Mouse (Mus musculus): ENCODE results near the gene 1700123O20Rik.

Gene 1700123O20Rik

GRCm38 (mm10) chr14:54714617-54715081, 28.6 kb downstream of the 1700123O20Rik start:
- in situ Hi-C loops (cut with MboI; ENCODE audit: unreplicated experiment in 2 of 2), result loop anchor here (5.0 to 25.0 kb wide), 6 partner anchors 68 to 652 kb away; partner anchors contain the start of genes Ngdn (in 1 of the 2), Slc7a8 (in 1 of the 2), Thtpa (in 1 of the 2) and Zfhx2 (in 1 of the 2)

GRCm38 (mm10) chr14:54715402-54715801, 29.4 kb downstream of the 1700123O20Rik start:
- in situ Hi-C loops (cut with MboI; ENCODE audit: unreplicated experiment in 2 of 2), result loop anchor here (5.0 to 25.0 kb wide), 6 partner anchors 67 to 653 kb away; partner anchors contain the start of genes Ngdn (in 1 of the 2), Slc7a8 (in 1 of the 2), Thtpa (in 1 of the 2) and Zfhx2 (in 1 of the 2)

- in situ Hi-C loops (cut with MboI; ENCODE audit: unreplicated experiment in 2 of 2), result loop anchor here in 1 of 2 experiments (25.0 kb wide), 1 partner anchor 658 kb away; no protein-coding TSS in a partner anchor
Measured at GRCm38 (mm10) chr14:54720041-54720440, 34.0 kb downstream of the 1700123O20Rik start.

DNA sequence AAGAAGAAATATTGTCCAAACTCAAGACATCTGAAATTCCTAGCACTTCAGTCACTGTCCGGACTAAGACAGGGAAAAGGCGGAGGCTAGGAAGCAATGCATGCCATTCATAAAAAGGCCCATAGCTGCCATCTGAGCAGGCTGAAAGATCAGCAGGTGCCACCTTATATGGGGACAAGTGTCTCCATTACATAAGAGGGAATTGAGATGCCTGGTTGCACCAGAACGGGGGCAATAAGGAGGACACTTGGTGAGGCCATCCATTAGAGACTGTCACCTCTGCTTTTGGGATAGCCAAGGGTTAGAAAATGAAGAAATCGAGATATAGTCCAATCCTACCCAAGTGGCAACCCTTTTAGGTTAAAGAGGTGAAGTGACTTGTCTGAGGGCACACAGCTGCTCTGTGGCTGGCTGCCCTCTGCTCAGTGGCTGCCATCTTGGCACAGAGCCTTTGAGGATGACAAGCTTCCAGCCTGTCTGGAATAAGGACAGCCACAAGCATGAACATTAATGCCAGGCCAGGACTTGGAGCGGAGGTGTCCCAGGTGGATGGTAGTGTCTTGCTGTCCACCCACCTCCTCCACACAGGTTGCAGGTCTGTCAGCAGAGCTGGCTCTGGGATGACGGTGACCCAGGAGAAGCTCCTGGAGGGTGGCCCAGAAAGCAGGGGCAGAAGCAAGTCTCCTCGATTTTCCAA, 34.8 kb downstream of the 1700123O20Rik start:
- in situ Hi-C loops (cut with MboI; ENCODE audit: unreplicated experiment in 2 of 2), result loop anchor here in 1 of 2 experiments (25.0 kb wide), 1 partner anchor 659 kb away; no protein-coding TSS in a partner anchor

GRCm38 (mm10) chr14:54721711-54722110, 35.7 kb downstream of the 1700123O20Rik start:
- in situ Hi-C loops (cut with MboI; ENCODE audit: unreplicated experiment in 2 of 2), result loop anchor here in 1 of 2 experiments (25.0 kb wide), 1 partner anchor 659 kb away; no protein-coding TSS in a partner anchor

DNA sequence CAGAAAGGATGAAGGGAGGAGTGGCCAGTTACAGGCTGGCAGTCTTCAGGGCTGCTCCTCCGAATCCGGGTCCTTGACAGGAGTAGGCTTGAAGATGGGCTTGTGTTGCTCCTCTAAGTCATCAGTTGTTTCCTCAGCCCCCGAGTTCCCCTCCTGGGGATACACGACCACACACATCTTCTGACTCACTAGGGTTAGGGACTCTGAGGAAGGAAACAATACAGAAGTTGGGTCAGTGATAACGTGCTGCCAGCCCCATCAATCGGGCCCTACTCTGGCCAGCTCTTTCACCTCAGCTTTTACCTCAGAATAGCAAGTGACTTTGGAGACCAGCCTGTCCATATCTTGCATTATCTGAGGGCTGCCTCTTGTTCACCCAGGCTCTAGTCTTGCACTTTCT, 38.0 kb downstream of the 1700123O20Rik start:
- in situ Hi-C loops (cut with MboI; ENCODE audit: unreplicated experiment in 2 of 2), result loop anchor here in 1 of 2 experiments (25.0 kb wide), 1 partner anchor 662 kb away; no protein-coding TSS in a partner anchor

DNA sequence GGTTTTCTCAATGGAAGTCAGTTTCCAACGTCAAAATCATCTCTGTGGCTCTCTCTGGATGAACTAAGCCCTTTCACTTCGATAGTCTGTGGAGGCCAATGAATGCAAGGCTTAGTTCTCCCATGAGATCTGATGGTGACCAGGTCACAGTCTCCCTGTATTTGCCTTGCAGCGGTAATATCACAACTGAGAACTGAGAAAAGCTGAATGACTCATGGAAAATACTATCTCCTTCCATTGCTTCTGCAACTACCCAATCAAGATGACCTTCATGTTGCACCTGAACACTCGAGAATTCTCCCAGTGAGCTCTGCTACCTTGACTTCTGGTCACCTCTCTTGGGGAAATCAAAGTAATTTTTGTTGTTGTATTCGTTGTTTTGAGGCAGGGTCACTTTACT, 41.5 kb downstream of the 1700123O20Rik start:
- in situ Hi-C loops (cut with MboI; ENCODE audit: unreplicated experiment in 2 of 2), result no loop called here

- in situ Hi-C loops (cut with MboI; ENCODE audit: unreplicated experiment in 2 of 2), result no loop called here
Measured at GRCm38 (mm10) chr14:54728823-54729653, 43.0 kb downstream of the 1700123O20Rik start.

- in situ Hi-C loops (cut with MboI; ENCODE audit: unreplicated experiment in 2 of 2), result no loop called here
Measured at GRCm38 (mm10) chr14:54730305-54730704, 44.3 kb downstream of the 1700123O20Rik start.

- in situ Hi-C loops (cut with MboI; ENCODE audit: unreplicated experiment in 2 of 2), result no loop called here
Measured at GRCm38 (mm10) chr14:54732206-54732605, 46.2 kb downstream of the 1700123O20Rik start.

GRCm38 (mm10) chr14:54734004-54734403, 48.0 kb downstream of the 1700123O20Rik start:
- in situ Hi-C loops (cut with MboI; ENCODE audit: unreplicated experiment in 2 of 2), result no loop called here

GRCm38 (mm10) chr14:54735221-54735620, 49.2 kb downstream of the 1700123O20Rik start:
- in situ Hi-C loops (cut with MboI; ENCODE audit: unreplicated experiment in 2 of 2), result no loop called here

GRCm38 (mm10) chr14:54736555-54737552, 50.8 kb downstream of the 1700123O20Rik start:
- in situ Hi-C loops (cut with MboI; ENCODE audit: unreplicated experiment in 2 of 2), result no loop called here

- in situ Hi-C loops (cut with MboI; ENCODE audit: unreplicated experiment in 2 of 2), result no loop called here
Measured at GRCm38 (mm10) chr14:54737634-54738033, 51.6 kb downstream of the 1700123O20Rik start.
